Mouse (Mus musculus): ENCODE results near the gene Chd3. TPM values are rescaled to one million over a fixed set of nuclear protein-coding genes. Genes with fewer than 3 reads are reported as not detected.
"Not testable (repeated sequence)": the region's sequence is repeated elsewhere in the genome, so short reads cannot be mapped to it uniquely, and the experiment has no call there.

Gene Chd3
- total RNA-seq, 2 experiments from 2014 or later: 421 to 443 TPM

DNA sequence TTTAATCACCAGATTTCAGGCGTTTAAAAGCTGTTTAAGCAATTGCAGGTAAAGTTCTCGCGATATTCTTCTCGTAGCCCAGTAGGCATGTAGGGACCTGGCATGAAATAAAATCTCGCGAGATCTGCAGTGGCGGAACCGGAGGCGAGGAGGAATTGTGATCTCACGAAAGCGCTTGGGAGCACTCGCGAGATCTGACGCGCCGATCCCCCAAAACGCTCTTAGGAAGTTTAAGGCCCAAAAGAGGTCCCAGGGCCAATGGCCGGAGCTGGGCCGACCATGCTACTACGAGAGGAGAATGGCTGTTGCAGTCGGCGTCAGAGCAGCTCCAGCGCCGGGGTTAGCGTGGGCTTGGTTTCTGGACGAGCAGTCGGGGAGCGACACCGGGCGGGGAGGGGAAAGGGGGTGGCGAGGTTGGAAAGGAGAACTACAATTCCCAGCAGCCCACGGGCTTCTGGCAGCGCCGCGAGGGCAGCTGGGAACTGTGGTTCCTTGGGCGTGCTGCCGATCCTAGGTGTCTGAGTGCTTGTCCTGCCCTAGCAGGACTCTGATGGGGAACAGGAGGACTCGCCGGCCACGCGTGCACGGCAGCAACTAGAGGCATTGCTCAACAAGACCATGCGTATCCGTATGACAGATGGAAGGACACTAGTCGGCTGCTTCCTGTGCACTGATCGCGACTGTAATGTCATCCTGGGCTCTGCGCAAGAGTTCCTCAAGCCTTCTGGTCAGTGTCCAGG lies 26.6 kb upstream of the Chd3 start:
- intact Hi-C loops (cut with DNase I): loop anchor here (2.0 to 5.0 kb wide), 2 partner anchors 129 to 181 kb away; no protein-coding TSS in a partner anchor

GRCm38 (mm10) chr11:69395235-69395633 lies 26.0 kb upstream of the Chd3 start, which contains the start of the genes Naa38 and Cyb5d1:
Gene Naa38, plus strand, starts transcription at chr11:69395487.
Gene Cyb5d1, minus strand, starts transcription at chr11:69395631.
- DNase-seq (ENCODE audit: low spot score in 2 of 2): peak; percentile 91 to 93
- intact Hi-C loops (cut with DNase I): loop anchor here (2.0 to 5.0 kb wide), 2 partner anchors 128 to 182 kb away; no protein-coding TSS in a partner anchor

More for the DNA sequence above, 26.6 kb upstream of the Chd3 start:
- DNase-seq (ENCODE audit: low spot score in 2 of 2): peak; percentile 96

DNA sequence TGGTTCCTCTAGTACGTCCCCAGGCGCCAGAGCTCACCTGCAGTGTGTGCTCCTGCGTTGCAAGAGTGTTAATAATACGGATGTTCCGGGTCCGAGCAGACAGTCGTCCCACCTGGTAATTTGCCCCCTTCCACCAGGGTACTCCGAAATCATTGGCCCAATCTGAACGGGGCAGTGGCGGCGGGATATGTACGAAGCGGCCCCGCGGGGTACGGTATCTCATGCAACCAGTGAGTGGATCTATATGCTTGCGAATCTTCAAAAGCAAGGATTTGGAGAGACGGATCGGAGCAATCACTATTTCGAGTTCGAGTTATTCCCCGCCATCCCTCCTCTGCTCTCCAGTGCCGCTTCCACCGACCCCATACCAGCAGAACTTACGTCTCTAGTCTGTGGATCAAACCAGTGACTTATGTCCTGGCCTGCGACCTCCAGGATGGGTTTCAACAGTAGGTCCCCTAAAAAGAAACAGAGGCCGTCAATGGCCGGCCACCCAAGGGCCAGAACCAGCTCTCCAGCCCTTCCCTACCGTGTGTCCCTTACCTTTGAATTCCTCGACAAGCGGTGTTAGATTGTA lies 25.5 kb upstream of the Chd3 start:
- DNase-seq (ENCODE audit: low spot score in 2 of 2): not testable (repeated sequence)
- intact Hi-C loops (cut with DNase I): loop anchor here (2.0 to 5.0 kb wide), 2 partner anchors 128 to 183 kb away; no protein-coding TSS in a partner anchor

DNA sequence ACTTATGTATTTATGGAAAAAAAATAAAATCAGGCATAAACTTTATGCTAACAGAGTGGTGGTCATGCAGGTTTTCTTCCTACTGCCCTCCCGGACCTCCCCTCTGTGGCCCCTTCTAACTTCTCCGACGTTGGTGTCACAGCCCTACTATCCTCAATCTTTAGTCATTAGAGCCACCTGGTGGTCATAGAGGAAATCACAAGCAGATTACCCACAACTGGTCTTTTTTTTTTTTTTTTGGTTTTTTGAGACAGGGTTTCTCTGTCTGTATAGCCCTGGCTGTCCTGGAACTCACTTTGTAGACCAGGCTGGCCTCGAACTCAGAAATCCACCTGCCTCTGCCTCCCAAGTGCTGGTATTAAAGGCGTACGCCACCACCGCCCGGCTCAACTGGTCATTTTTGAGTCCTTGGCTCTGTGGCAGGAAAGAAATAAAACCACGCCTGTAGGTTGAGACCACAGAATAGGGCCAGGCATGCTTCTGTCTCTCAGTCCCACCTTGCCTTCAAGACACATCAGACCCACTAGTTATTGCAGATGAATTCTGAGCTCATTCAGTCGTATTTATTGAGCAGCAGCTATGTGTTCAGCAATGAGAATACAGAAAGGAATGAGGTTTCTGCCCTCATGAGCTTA lies 21.3 kb upstream of the Chd3 start:
- peak in 1 of 2 experiments; percentile 67 for DNase-seq (ENCODE audit: low spot score in 2 of 2)
- intact Hi-C loops (cut with DNase I): loop anchor here (1.0 to 2.0 kb wide), 2 partner anchors 118 to 132 kb away; no protein-coding TSS in a partner anchor

DNA sequence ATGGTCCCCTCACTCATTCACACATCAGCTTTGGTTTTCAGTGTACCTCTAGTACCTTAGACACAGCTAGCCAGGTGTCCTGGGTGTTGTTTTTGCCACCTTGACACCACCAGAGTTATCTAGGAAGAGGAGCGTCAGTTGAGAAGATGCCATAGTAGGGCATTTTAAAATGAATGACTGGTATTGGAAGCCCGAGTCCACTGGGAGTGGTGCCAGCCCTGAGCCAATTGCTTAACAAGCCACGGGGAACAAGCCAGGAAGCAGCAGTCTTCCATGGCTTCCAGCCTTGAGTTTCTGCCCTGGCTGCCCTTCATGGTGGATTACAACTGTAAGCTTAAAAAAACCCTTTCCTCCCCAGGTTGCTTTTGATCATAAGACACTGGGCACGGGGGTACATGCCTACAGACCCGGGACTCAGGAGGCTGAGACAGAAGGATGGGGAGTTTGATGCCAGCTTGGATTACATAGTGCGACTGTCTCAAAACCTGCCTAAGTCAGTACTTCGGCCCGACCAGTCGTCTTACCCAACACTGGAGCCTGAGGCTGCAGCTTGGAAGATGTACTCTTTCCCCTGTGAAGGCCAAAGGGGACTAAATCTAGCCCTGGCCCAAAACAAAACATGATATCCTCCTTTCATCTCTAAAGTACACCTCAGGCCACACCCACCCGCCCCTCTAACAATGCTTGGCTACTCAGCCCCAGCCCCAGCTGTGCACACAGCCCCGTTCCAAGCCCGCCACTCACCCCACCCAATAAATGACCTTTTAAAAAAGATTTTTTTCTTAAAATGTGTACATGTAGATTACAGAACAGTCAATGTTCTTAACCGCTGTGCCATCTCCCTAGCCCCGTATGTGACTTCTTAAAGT lies 20.6 kb upstream of the Chd3 start:
- no peak for DNase-seq (ENCODE audit: low spot score in 2 of 2)
- intact Hi-C loops (cut with DNase I): loop anchor here (1.0 to 5.0 kb wide), 4 partner anchors 62 to 197 kb away; partner anchors contain the start of gene Kcnab3

DNA sequence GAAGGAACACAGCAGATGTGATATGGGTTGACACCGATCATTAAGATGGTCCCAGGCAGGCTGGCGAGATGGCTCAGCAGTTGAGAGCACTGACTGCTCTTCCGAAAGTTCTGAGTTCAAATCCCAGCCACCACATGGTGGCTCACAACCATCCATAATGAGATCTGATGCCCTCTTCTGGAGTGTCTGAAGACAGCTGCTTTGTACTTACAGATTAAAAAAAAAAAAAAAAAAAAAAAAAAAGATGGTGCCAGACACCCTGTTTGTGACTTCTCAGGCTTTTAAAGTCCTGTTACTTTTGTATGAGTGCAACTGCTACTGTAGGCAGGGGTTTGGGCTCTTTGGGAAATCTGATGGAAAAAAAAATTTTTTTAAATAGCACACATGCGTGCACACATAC lies 19.5 kb upstream of the Chd3 start:
- DNase-seq (ENCODE audit: low spot score in 2 of 2): no peak
- intact Hi-C loops (cut with DNase I): loop anchor here (5.0 kb wide), 2 partner anchors 61 to 196 kb away; partner anchors contain the start of gene Kcnab3

DNA sequence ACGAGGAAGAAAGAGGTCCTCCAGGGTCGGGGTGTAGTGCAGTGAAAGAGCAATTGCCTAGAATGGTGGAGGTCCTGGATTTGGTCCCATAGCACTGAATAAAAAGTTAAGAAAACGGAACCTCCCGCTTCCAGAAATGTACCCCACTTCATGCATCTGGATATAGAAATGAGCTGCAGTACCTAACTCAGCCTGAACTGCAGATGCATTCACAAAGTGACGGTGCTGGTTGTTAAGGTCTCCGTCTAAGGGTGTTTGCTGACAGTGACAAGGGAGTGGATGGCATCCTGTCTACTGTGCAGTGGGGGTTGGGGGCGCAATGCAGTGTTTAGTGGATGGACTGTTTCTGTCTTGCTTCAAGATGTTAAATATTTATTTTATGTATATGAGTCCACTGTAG lies 17.6 kb upstream of the Chd3 start:
- intact Hi-C loops (cut with DNase I): loop anchor here (5.0 kb wide), 2 partner anchors 59 to 194 kb away; partner anchors contain the start of gene Kcnab3
- DNase-seq (ENCODE audit: low spot score in 2 of 2): no peak

- no peak for DNase-seq (ENCODE audit: low spot score in 2 of 2)
- intact Hi-C loops (cut with DNase I): loop anchor here (5.0 kb wide), 2 partner anchors 58 to 193 kb away; partner anchors contain the start of gene Kcnab3
Observed at GRCm38 (mm10) chr11:69384979-69385378, 15.8 kb upstream of the Chd3 start.

- intact Hi-C loops (cut with DNase I): no loop called here
- DNase-seq (ENCODE audit: low spot score in 2 of 2): no peak
Observed at GRCm38 (mm10) chr11:69382478-69383105, 13.4 kb upstream of the Chd3 start.

DNA sequence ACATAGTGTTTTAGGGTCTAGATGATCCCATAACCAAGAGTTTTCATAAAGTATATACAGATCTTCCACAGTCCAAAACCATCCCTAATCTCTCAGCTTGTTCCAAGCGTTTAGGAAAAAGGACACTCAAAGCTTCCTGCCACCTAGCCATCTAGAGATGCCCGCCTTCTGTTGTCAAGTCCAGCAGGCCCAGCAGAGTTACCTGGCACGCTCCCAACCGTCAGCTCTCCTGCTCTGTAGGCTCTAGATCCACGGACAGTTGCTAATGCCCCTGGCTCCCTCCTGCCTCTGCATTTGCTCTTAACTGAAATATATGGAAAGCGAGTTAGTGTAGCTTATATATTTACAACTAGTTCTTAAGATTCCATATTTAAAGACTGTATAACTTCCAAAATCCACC lies 12.2 kb upstream of the Chd3 start:
- no peak for DNase-seq (ENCODE audit: low spot score in 2 of 2)
- intact Hi-C loops (cut with DNase I): no loop called here

DNA sequence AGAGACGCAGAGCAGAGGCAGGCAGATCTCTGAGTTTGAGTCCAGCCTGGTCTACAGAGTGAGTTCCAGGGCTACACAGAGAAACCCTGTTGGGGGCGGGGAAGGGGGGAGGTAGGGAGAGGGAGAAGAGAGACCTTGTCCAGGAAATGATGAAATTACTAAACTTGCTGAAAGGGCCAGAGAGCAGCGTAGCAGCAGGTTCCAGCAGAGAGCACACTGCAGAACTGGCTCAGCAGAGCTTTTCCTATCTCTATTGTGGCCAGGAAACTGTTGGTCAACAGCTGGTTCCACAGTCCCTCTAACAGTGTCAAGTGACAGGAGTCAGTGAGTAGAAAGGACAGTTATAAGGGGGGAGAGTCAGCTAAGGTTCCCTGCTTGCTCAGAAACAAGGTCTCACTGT lies 10.4 kb upstream of the Chd3 start:
- no peak for DNase-seq (ENCODE audit: low spot score in 2 of 2)
- intact Hi-C loops (cut with DNase I): no loop called here

DNA sequence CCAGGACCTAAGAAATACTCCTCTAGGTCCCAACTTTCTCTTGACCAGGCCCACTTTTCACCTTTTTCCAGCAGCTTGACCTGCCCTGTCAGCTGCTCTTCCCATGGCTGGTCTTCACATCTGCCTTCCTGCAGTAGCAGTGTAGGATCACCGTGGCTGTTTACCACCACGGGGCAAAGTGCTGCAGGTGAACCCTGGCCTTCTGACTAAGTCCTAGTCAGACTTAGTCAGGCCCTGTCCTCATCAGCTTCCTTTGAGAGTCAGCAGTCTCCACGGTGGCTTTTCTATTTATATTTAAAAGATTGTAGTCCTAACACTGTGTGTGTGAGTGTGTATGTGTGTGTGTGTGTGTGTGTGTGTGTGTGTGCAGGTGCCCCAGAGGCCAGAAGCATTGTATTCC lies 8.6 kb upstream of the Chd3 start:
- intact Hi-C loops (cut with DNase I): no loop called here
- no peak for DNase-seq (ENCODE audit: low spot score in 2 of 2)

GRCm38 (mm10) chr11:69375646-69376045 lies 6.4 kb upstream of the Chd3 start:
- no peak for DNase-seq (ENCODE audit: low spot score in 2 of 2)
- intact Hi-C loops (cut with DNase I): no loop called here

- DNase-seq (ENCODE audit: low spot score in 2 of 2): no peak
- intact Hi-C loops (cut with DNase I): no loop called here
Observed at GRCm38 (mm10) chr11:69373223-69373965, 4.2 kb upstream of the Chd3 start.

DNA sequence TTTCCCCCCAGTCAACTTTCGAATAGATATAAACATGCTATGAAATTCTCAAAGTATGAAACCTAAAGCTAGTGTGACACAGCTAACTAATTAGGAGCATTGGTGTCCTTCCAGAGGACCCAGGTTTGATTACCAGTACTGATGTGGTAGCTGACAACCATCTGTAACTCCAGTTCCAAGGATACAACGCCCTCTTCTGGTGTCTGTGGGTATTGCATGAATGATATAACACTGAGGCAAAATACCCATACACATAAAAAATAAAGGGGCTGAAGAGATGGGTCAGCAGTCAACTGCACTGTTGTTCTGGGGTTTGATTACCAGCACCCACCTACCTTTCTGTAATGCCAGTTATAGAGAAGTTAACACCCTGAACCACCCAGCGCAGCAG lies 3.6 kb upstream of the Chd3 start:
- intact Hi-C loops (cut with DNase I): no loop called here
- DNase-seq (ENCODE audit: low spot score in 2 of 2): no peak

DNA sequence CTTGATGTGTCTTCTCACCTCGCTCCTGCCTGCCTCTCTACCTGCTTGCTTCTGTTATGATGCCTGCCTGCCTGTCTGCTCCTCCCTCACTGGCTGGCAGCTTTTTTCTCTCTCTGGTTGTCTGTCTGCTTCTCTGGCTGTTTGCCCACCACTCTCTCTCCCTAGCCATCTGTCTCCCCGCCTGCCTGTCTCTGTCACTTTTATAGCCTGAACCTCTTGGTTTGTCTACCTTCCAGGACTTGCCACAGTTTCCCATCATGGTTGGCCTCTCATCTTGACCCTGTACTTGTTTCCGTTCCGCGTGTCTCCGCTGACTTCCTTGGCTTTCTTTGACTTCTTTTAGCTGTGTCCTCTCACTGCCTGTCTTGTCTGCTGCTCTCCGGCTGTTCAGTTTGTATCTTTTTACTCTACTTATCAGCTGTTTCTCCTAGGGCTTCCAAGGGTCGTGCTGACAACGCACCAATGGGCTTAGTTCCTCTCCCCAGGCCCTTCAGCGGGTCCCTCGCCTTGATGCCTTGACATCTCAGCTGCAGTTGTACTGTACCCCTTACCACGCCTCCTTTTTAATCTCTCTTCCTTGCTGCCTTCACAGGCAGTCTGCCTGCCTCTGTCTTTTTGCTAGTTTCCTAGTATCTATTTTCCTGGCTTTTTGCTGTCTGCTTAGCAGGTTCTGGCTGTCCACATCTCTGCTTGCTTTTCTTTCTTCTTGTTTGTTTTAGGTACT lies 3.0 kb upstream of the Chd3 start:
- intact Hi-C loops (cut with DNase I): no loop called here
- peak; percentile 53 to 61 for DNase-seq (ENCODE audit: low spot score in 2 of 2)

DNA sequence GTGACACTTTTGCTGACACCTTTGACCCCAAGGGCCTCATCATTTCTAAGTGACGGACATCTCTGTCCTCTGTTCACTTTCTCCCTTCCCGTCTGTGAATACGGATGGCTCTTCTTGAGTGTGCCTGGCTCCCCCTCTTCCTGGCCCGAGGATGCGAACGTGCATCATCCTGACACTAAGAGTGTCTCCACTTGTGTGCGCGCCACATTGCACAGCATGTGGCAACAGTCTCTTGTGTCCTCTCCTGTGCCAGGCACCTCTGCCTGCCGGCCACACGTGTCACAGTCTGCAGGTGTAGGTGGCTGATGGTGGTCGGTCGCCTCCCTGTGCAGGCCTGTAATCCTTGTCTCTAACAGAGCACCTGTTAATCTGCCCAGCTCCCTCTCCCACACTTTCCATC lies 2.4 kb upstream of the Chd3 start:
- DNase-seq (ENCODE audit: low spot score in 2 of 2): peak in 1 of 2 experiments; percentile 18
- intact Hi-C loops (cut with DNase I): no loop called here

- intact Hi-C loops (cut with DNase I): no loop called here
- DNase-seq (ENCODE audit: low spot score in 2 of 2): no peak
Observed at GRCm38 (mm10) chr11:69370817-69371215, 1.6 kb upstream of the Chd3 start.
